Mouse (Mus musculus): ENCODE results near the gene Otop2. TPM values are rescaled to one million over a fixed set of nuclear protein-coding genes. Genes with fewer than 3 reads are reported as not detected.

Gene Otop2
- total and polyA plus RNA-seq, 3 experiments, result not detected

- H3K4me3 ChIP-seq (ENCODE audit: control insufficient read depth in 1 of 2, insufficient read depth in 1 of 2, low read depth in 2 of 2, low read length in 2 of 2), result peak overlapping the region; percentile 63 to 72
- H3K27ac ChIP-seq (ENCODE audit: control insufficient read depth, low read depth, low read length), result no peak overlapping the region
- H3K9me3 ChIP-seq (replicated peaks; ENCODE audit: insufficient read depth, low read length), result no peaks in the 10 kb centered on the region
- H3K36me3 ChIP-seq (ENCODE audit: control insufficient read depth in 1 of 2, insufficient read depth in 2 of 2, low read length in 2 of 2), result no peaks in the 10 kb centered on the region
- H3K27me3 ChIP-seq (ENCODE audit: control insufficient read depth in 1 of 2, insufficient read depth in 2 of 2, low read length in 2 of 2), result no peaks in the 10 kb centered on the region
- DNase-seq (ENCODE audit: low read depth, low spot score), result no peak
- no peak for TF ChIP-seq CTCF (IDR thresholded peaks at IDR 0.05 in 2 of 3, conservative IDR thresholded peaks at IDR 0.05 in 1 of 3; ENCODE audit: control insufficient read depth in 1 of 3, insufficient read depth in 1 of 3, low read depth in 2 of 3, low read length in 3 of 3, poor library complexity in 1 of 3, severe bottlenecking in 1 of 3)
- TF ChIP-seq BHLHE40 (IDR thresholded peaks at IDR 0.05; ENCODE audit: borderline replicate concordance, low read depth, low read length), result no peak
- TF ChIP-seq SIN3A (IDR thresholded peaks at IDR 0.05; ENCODE audit: low read length), result no peak
- no peak for TF ChIP-seq MAZ (IDR thresholded peaks at IDR 0.05; ENCODE audit: low read depth, low read length)
- TF ChIP-seq EP300 (IDR thresholded peaks at IDR 0.05; ENCODE audit: low read depth in 1 of 2, low read length in 2 of 2), result no peak
- TF ChIP-seq MAX (IDR thresholded peaks at IDR 0.05; ENCODE audit: low read length), result no peak
- no peak for TF ChIP-seq MEF2A (IDR thresholded peaks at IDR 0.05; ENCODE audit: extremely low read depth, insufficient replicate concordance, low read depth, low read length, poor library complexity, severe bottlenecking)
- TF ChIP-seq USF2 (IDR thresholded peaks at IDR 0.05; ENCODE audit: borderline replicate concordance in 1 of 2, insufficient read depth in 1 of 2, low read depth in 1 of 2, low read length in 2 of 2), result no peak
- TF ChIP-seq TAL1 (IDR thresholded peaks at IDR 0.05; ENCODE audit: low read length), result no peak
- no peak for TF ChIP-seq POLR2AphosphoS5 (IDR thresholded peaks at IDR 0.05; ENCODE audit: borderline replicate concordance, low read depth, low read length)
- no peak for TF ChIP-seq TCF12 (IDR thresholded peaks at IDR 0.05; ENCODE audit: low read depth, low read length)
- no peak for TF ChIP-seq ZC3H11A (IDR thresholded peaks at IDR 0.05; ENCODE audit: low read depth, low read length)
- no peak for TF ChIP-seq CHD1 (IDR thresholded peaks at IDR 0.05; ENCODE audit: low read depth, low read length)
- TF ChIP-seq NELFE (IDR thresholded peaks at IDR 0.05; ENCODE audit: low read depth, low read length), result no peak
- TF ChIP-seq POLR2AphosphoS2 (IDR thresholded peaks at IDR 0.05; ENCODE audit: low read length), result no peak
- TF ChIP-seq HCFC1 (IDR thresholded peaks at IDR 0.05; ENCODE audit: low read depth, low read length), result no peak
- TF ChIP-seq RCOR1 (IDR thresholded peaks at IDR 0.05; ENCODE audit: low read depth, low read length), result no peak
- TF ChIP-seq NRF1 (IDR thresholded peaks at IDR 0.05; ENCODE audit: insufficient read depth, low read depth, low read length, poor library complexity, severe bottlenecking), result no peak
- TF ChIP-seq USF1 (IDR thresholded peaks at IDR 0.05; ENCODE audit: low read depth, low read length), result no peak
- TF ChIP-seq ELF1 (IDR thresholded peaks at IDR 0.05; ENCODE audit: low read depth, low read length), result no peak
- H3K79me2 ChIP-seq (ENCODE audit: control insufficient read depth, insufficient read depth, low read length, poor library complexity), result no peaks in the 10 kb centered on the region
- no peaks in the 10 kb centered on the region; a peak in 1 of 4 replicates for H3K4me1 ChIP-seq (ENCODE audit: control insufficient read depth in 1 of 2, insufficient read depth in 2 of 2, low read length in 2 of 2)
- peak overlapping the region; percentile 54 for H3K9ac ChIP-seq (ENCODE audit: control insufficient read depth, low read depth, low read length, poor library complexity, severe bottlenecking)
Observed at GRCm38 (mm10) chr11:115296471-115297210, 10.3 kb upstream of the Otop2 start.
